Mouse (Mus musculus) stomach, embryonic 14.5 days (tissue): ENCODE results near the gene Platr17. TPM values are rescaled to one million over a fixed set of nuclear protein-coding genes. Genes with fewer than 3 reads are reported as not detected.

Experiments used
- ATAC-seq: fragments of 200-750 bp; cut with Nextera tagmentation; 2 replicates; pipeline ENCODE4 v1.8.0; 2017; ENCODE audit warnings: low read depth, moderate TSS enrichment; ENCODE audit not compliant: insufficient number of reproducible peaks, insufficient read depth, low FRiP score
- H3K27ac ChIP-seq: fragments of 300-500 bp; sonication (generic); 2 replicates; pipeline ENCODE4 v1.5.1; 2014; ENCODE audit warnings: mild to moderate bottlenecking, low read length, moderate library complexity, mixed read lengths
- H3K27me3 ChIP-seq: fragments of 300-500 bp; sonication (generic); 2 replicates; pipeline ENCODE4 v1.6.1; 2014; ENCODE audit warnings: low read length, control low read depth, mixed read lengths; ENCODE audit not compliant: control insufficient read depth, insufficient read depth
- H3K36me3 ChIP-seq: fragments of 300-500 bp; sonication (generic); 2 replicates; pipeline ENCODE4 v1.6.1; 2014; ENCODE audit warnings: mild to moderate bottlenecking, control low read depth, low read length, moderate library complexity, mixed read lengths; ENCODE audit not compliant: control insufficient read depth, insufficient read depth
- H3K4me1 ChIP-seq: fragments of 300-500 bp; sonication (generic); 2 replicates; pipeline ENCODE4 v1.6.1; 2014; ENCODE audit warnings: low read length, control low read depth, mixed read lengths; ENCODE audit not compliant: control insufficient read depth, insufficient read depth
- H3K4me2 ChIP-seq: fragments of 300-500 bp; sonication (generic); replicated peaks from 2 replicates; pipeline ENCODE4 v1.6.1; 2014; ENCODE audit warnings: low read depth, low read length, control low read depth
- H3K4me3 ChIP-seq: fragments of 300-500 bp; sonication (generic); 2 replicates; pipeline ENCODE4 v1.5.1; 2014; ENCODE audit warnings: low read depth, low read length, control low read depth
- H3K9ac ChIP-seq: fragments of 300-500 bp; sonication (generic); replicated peaks from 2 replicates; pipeline ENCODE4 v1.6.1; 2014; ENCODE audit warnings: low read depth, mild to moderate bottlenecking, control low read depth, low read length, moderate library complexity, mixed read lengths
- H3K9me3 ChIP-seq: fragments of 300-500 bp; sonication (generic); 2 replicates; pipeline ENCODE4 v1.6.1; 2016; ENCODE audit warnings: low read depth, low read length, control low read depth; ENCODE audit not compliant: control insufficient read depth
- WGBS: fragments of 180-500 bp; shearing (Covaris S2); extraction: QIAGEN DNeasy Blood & Tissue Kit; methylation state at CpG from one replicate; pipeline ENCODE4 v1.1.7; 2014; 5-methylcytosine and 5-hydroxymethylcytosine counted together
- polyA plus RNA-seq: library from polyadenylated mRNA; unstranded; fragments of >200 nt; fragmentation: Nextera tagmentation; extraction: Ambion mirVana; gene quantifications from 2 replicates; pipeline ENCODE4 v1.2.1, GENCODE M21; 2014

Platr17 gene
- polyA plus RNA-seq, 1 experiment from 2014 or later = 0.54 TPM

GRCm38 (mm10) chr17:33915671-33916250 is 10.8 kb downstream of the Platr17 start, which contains the start of the genes Tapbp and Zbtb22:
Gene Tapbp, plus strand, starts transcription at chr17:33915899.
Gene Zbtb22, plus strand, starts transcription at chr17:33915904.
- peaks cover 18% of the 10 kb centered on the region for H3K4me1 ChIP-seq
- H3K4me3 ChIP-seq = peak within 1 kb of the TSS; percentile 48
- peak within 1 kb of the TSS; percentile 11; the same call in 1 of the 2 replicates for H3K9ac ChIP-seq
- H3K4me2 ChIP-seq = peak within 1 kb of the TSS; percentile 42
- H3K36me3 ChIP-seq = peaks cover 37% of the 10 kb centered on the region
- H3K9me3 ChIP-seq = no peaks in the 10 kb centered on the region
- WGBS = under 1% methylated on average over 34 of the region's 34 CpGs
- H3K27me3 ChIP-seq = no peaks in the 10 kb centered on the region
- ATAC-seq = peak; percentile 91
- peak within 1 kb of the TSS; percentile 81 for H3K27ac ChIP-seq

GRCm38 (mm10) chr17:33916294-33916693 is 11.4 kb downstream of the Platr17 start:
- H3K4me2 ChIP-seq = peak overlapping the region; percentile 42
- peak overlapping the region; percentile 11; the same call in 1 of the 2 replicates for H3K9ac ChIP-seq
- H3K4me3 ChIP-seq = peak overlapping the region; percentile 48
- no peaks in the 10 kb centered on the region for H3K9me3 ChIP-seq
- no peaks in the 10 kb centered on the region for H3K27me3 ChIP-seq
- H3K36me3 ChIP-seq = peaks cover 32% of the 10 kb centered on the region
- peaks cover 18% of the 10 kb centered on the region for H3K4me1 ChIP-seq
- ATAC-seq = no peak
- WGBS = under 1% methylated on average over 15 of the region's 20 CpGs
- H3K27ac ChIP-seq = peak overlapping the region; percentile 81

- Histone ChIP-seq H3K9me3 (no peaks in the 10 kb centered on the region), H3K4me3 (peak overlapping the region; percentile 48), H3K36me3 (peaks cover 24% of the 10 kb centered on the region), H3K27ac (no peak overlapping the region; the same call in 1 of the 2 replicates), H3K4me2 (peak overlapping the region; percentile 42), H3K9ac (peak overlapping the region; percentile 11; the same call in 1 of the 2 replicates), H3K4me1 (peaks cover 18% of the 10 kb centered on the region), H3K27me3 (no peaks in the 10 kb centered on the region)
- no peak for ATAC-seq
- 75% methylated on average over 31 of the region's 31 CpGs for WGBS
Observed at GRCm38 (mm10) chr17:33916847-33917655, 12.1 kb downstream of the Platr17 start.

- no peak overlapping the region for H3K9ac ChIP-seq
- no peaks in the 10 kb centered on the region for H3K9me3 ChIP-seq
- no peak overlapping the region for H3K4me3 ChIP-seq
- 79% methylated on average over 18 of the region's 18 CpGs for WGBS
- no peak overlapping the region for H3K4me2 ChIP-seq
- peaks cover 18% of the 10 kb centered on the region for H3K36me3 ChIP-seq
- ATAC-seq = no peak
- H3K4me1 ChIP-seq = peaks cover 18% of the 10 kb centered on the region
- no peak overlapping the region for H3K27ac ChIP-seq
- H3K27me3 ChIP-seq = no peaks in the 10 kb centered on the region
Observed at GRCm38 (mm10) chr17:33917656-33918292, 12.8 kb downstream of the Platr17 start.

GRCm38 (mm10) chr17:33918293-33919203 is 13.6 kb downstream of the Platr17 start:
- 54% methylated on average over 37 of the region's 37 CpGs for WGBS
- Histone ChIP-seq H3K9me3 (no peaks in the 10 kb centered on the region), H3K4me3 (peak overlapping the region; percentile 70), H3K27ac (peak overlapping the region; percentile 48), H3K9ac (no peak overlapping the region), H3K27me3 (no peaks in the 10 kb centered on the region), H3K36me3 (peaks cover 13% of the 10 kb centered on the region), H3K4me2 (peak overlapping the region; percentile 99), H3K4me1 (peaks cover 18% of the 10 kb centered on the region)
- no peak for ATAC-seq

- ATAC-seq = peak; percentile 34
- peak overlapping the region; percentile 99 for H3K4me2 ChIP-seq
- H3K9ac ChIP-seq = peak overlapping the region; percentile 55
- peak overlapping the region; percentile 70 for H3K4me3 ChIP-seq
- WGBS = under 1% methylated on average over 52 of the region's 52 CpGs
- H3K27ac ChIP-seq = peak overlapping the region; percentile 48; the same call in 1 of the 2 replicates
- H3K27me3 ChIP-seq = no peaks in the 10 kb centered on the region
- no peaks in the 10 kb centered on the region for H3K9me3 ChIP-seq
- H3K36me3 ChIP-seq = peaks cover 5% of the 10 kb centered on the region; the same call in 1 of the 2 replicates
- peaks cover 18% of the 10 kb centered on the region for H3K4me1 ChIP-seq
Observed at GRCm38 (mm10) chr17:33919351-33920281, 14.7 kb downstream of the Platr17 start.
